Mouse (Mus musculus): ENCODE data around the gene Hkdc1.

GRCm38 (mm10) chr10:62420399-62420798, 1.9 kb downstream of the Hkdc1 start:
- TF ChIP-seq CTCF (IDR thresholded peaks at IDR 0.05) (no peak), POLR2A (IDR thresholded peaks at IDR 0.05; ENCODE audit: insufficient read depth, low read depth, low read length) (no peak), EP300 (IDR thresholded peaks at IDR 0.05; ENCODE audit: insufficient read depth, low read depth, low read length) (no peak)

Data from heart, adult 2 months (tissue).